Mouse (Mus musculus) lung, embryonic 14.5 days (tissue): ENCODE data around the gene Defb25. TPM values are rescaled to one million over a fixed set of nuclear protein-coding genes. Genes with fewer than 3 reads are reported as not detected.

ENCODE experiments used
- ATAC-seq: fragments of 200-750 bp; cut with Nextera tagmentation; 2 replicates; pipeline ENCODE4 v1.8.0; 2017; ENCODE audit warnings: mild to moderate bottlenecking, moderate TSS enrichment, moderate library complexity; ENCODE audit not compliant: insufficient read depth
- DNase-seq: peaks from one replicate; pipeline ENCODE4 v3.0.0-alpha.2; 2015
- H3K27ac ChIP-seq: fragments of 300-500 bp; sonication (generic); 2 replicates; pipeline ENCODE4 v1.5.1; 2014; ENCODE audit warnings: low read depth, mild to moderate bottlenecking, moderate library complexity
- H3K27me3 ChIP-seq: fragments of 300-500 bp; sonication (generic); 2 replicates; pipeline ENCODE4 v1.6.1; 2014; ENCODE audit warnings: low read length, control low read depth; ENCODE audit not compliant: insufficient read depth
- H3K36me3 ChIP-seq: fragments of 300-500 bp; sonication (generic); 2 replicates; pipeline ENCODE4 v1.6.1; 2014; ENCODE audit warnings: control low read depth; ENCODE audit not compliant: insufficient read depth
- H3K4me1 ChIP-seq: fragments of 300-500 bp; sonication (generic); 2 replicates; pipeline ENCODE4 v1.6.1; 2014; ENCODE audit warnings: antibody characterized with exemption, control low read depth; ENCODE audit not compliant: insufficient read depth
- H3K4me2 ChIP-seq: fragments of 300-500 bp; sonication (generic); 2 replicates; pipeline ENCODE4 v1.6.1; 2014; ENCODE audit warnings: mild to moderate bottlenecking
- H3K4me3 ChIP-seq: fragments of 300-500 bp; sonication (generic); 2 replicates; pipeline ENCODE4 v1.5.1; 2014; ENCODE audit warnings: low read depth, low read length
- H3K9ac ChIP-seq: fragments of 300-500 bp; sonication (generic); 2 replicates; pipeline ENCODE4 v1.6.1; 2014
- H3K9me3 ChIP-seq: fragments of 300-500 bp; sonication (generic); 2 replicates; pipeline ENCODE4 v1.6.1; 2016; ENCODE audit warnings: low read depth, low read length, control low read depth
- CTCF ChIP-seq: IDR thresholded peaks from 2 replicates; pipeline ENCODE4 v1.5.1; 2016; ENCODE audit warnings: antibody characterized with exemption, low read depth
- WGBS: fragments of 180-500 bp; shearing (Covaris S2); extraction: QIAGEN DNeasy Blood & Tissue Kit; methylation state at CpG from one replicate; pipeline ENCODE4 v1.1.7; 2014; 5-methylcytosine and 5-hydroxymethylcytosine counted together
- polyA plus RNA-seq: library from polyadenylated mRNA; unstranded; fragments of >200 nt; fragmentation: Nextera tagmentation; extraction: Ambion mirVana; gene quantifications from 2 replicates; pipeline ENCODE4 v1.2.1, GENCODE M21; 2014

Defb25 gene
- polyA plus RNA-seq, 1 experiment from 2014 or later: 0.86 TPM

DNA sequence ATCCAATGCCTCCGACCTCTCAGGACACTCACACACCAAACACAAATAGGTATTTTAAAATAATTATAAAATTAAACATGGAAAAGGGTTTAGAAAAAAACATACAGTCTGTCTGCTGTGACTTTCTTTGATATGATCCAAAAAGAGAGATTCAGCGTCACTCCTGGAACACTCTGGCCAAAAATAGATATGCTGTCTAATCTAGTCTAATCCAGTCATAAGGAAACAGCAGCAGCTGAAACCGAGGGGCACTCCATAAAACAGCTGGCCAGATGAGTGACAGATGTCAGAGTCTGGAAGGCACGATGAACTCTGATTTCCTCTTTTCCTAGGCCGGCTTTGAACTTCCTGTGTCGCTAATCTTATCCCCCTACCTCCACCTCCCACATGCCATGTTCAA is 6.4 kb downstream of the Defb25 start:
- no peak for ATAC-seq
- Histone ChIP-seq H3K27ac (no peak overlapping the region), H3K27me3 (no peaks in the 10 kb centered on the region), H3K36me3 (no peaks in the 10 kb centered on the region), H3K4me2 (no peak overlapping the region), H3K4me1 (no peaks in the 10 kb centered on the region), H3K4me3 (no peak overlapping the region), H3K9ac (no peak overlapping the region), H3K9me3 (no peaks in the 10 kb centered on the region)
- no peak for TF ChIP-seq CTCF
- WGBS: 59% methylated on average over 6 of the region's 6 CpGs
- DNase-seq: no peak

DNA sequence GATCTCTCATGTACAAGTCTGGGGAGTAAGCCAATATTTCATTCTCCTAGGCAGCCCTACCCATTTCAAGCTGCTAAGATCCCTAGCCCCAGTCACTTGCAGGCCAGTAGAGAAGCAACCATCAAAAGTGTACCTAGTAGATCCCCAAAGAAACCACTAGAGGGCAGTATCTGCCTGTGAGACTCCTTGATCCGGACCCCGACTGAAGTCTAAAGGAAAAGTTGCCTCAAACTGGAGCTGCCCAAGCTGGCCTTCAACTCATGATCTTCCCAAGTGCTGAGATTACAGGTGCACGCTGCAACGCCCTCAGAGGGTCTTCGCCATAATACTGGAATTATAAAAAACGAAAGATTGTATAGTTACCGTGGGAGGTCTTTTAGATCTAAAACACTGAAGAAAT is 7.3 kb downstream of the Defb25 start:
- H3K9me3 ChIP-seq: no peaks in the 10 kb centered on the region
- peak; percentile 75 for ATAC-seq
- H3K36me3 ChIP-seq: no peaks in the 10 kb centered on the region
- H3K4me2 ChIP-seq: no peak overlapping the region
- peak; percentile 94 for DNase-seq
- no peak overlapping the region for H3K9ac ChIP-seq
- no peak overlapping the region for H3K27ac ChIP-seq
- H3K27me3 ChIP-seq: no peaks in the 10 kb centered on the region
- peak; percentile 91 for TF ChIP-seq CTCF
- H3K4me1 ChIP-seq: no peaks in the 10 kb centered on the region
- no peak overlapping the region for H3K4me3 ChIP-seq
- 9% methylated on average over 7 of the region's 7 CpGs for WGBS

DNA sequence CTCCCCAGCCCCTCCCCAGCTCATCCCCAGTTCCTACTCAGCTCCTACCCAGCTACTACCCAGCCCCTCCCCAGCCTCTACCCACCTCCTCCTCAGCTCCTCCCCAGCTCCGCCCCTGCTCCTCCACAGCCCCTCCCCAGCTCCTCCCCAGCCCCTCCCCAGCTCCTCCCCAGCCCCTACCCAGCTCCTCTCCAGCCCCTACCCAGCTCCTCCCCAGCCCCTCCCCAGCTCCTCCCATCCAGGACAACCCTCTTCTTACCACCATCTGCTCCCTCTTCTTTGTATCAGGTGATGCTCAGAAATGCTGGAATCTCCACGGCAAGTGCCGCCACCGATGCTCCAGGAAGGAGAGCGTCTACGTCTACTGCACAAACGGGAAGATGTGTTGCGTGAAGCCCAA is 10.7 kb downstream of the Defb25 start:
- Histone ChIP-seq H3K27ac (no peak overlapping the region), H3K4me1 (no peaks in the 10 kb centered on the region), H3K9me3 (no peaks in the 10 kb centered on the region), H3K27me3 (no peaks in the 10 kb centered on the region), H3K9ac (no peak overlapping the region), H3K36me3 (no peaks in the 10 kb centered on the region), H3K4me3 (no peak overlapping the region), H3K4me2 (no peak overlapping the region)
- DNase-seq: no peak
- ATAC-seq: peak; percentile 32; the same call in 1 of the 2 replicates
- TF ChIP-seq CTCF: no peak
- 28% methylated on average over 8 of the region's 8 CpGs for WGBS

DNA sequence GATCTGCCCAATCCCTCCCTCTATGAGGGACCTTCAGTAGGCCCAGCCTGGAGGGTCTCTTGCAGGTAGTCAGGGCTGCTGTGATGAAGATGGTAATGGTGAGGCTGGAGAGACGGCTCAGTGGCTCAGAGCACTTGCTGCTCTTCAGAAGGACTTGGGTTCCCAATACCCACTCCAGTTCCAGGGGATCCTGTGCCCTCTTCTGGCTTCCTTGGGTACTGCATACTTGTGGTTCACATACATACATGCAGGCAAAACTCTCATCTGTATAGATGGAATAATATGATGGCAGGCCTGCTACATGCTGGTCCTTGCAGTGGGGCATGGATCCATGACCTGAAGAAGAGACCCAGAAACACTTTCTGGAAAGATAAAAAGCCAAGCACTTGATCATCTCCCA is 14.1 kb downstream of the Defb25 start:
- H3K9ac ChIP-seq: no peak overlapping the region
- H3K27me3 ChIP-seq: no peaks in the 10 kb centered on the region
- 0 out of 2 replicates have a peak, but pooled peaks have one; percentile 4 for TF ChIP-seq CTCF
- no peaks in the 10 kb centered on the region for H3K36me3 ChIP-seq
- H3K4me2 ChIP-seq: no peak overlapping the region
- no peak overlapping the region for H3K27ac ChIP-seq
- no peak overlapping the region for H3K4me3 ChIP-seq
- WGBS: 80% methylated on average over 1 of the region's 1 CpGs
- ATAC-seq: no peak
- no peaks in the 10 kb centered on the region for H3K4me1 ChIP-seq
- no peak for DNase-seq
- no peaks in the 10 kb centered on the region for H3K9me3 ChIP-seq

DNA sequence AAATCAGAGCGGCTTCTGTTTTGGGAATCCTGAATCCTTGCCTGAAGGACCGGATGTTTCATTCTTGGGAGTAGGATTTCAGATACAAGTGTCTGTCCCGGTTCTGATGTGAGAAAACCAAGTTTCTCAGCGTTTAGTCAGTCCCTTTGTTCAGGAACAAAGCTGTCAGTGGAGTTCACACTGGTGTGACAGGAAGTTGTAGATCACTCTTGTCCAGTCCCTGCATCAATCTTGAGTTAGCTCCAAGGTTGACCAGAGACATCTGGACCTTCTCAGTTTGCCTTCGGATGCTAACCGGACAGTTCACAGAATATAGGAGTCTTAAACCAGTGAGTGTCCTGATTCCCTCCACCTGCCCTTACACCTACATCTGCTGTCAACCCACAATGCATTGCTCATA is 15.1 kb downstream of the Defb25 start:
- Histone ChIP-seq H3K9ac (no peak overlapping the region), H3K4me1 (no peaks in the 10 kb centered on the region), H3K9me3 (no peaks in the 10 kb centered on the region), H3K27me3 (no peaks in the 10 kb centered on the region), H3K4me3 (no peak overlapping the region), H3K27ac (no peak overlapping the region), H3K4me2 (no peak overlapping the region), H3K36me3 (no peaks in the 10 kb centered on the region)
- DNase-seq (no peak), ATAC-seq (no peak)
- 30% methylated on average over 6 of the region's 6 CpGs for WGBS
- no peak for TF ChIP-seq CTCF

DNA sequence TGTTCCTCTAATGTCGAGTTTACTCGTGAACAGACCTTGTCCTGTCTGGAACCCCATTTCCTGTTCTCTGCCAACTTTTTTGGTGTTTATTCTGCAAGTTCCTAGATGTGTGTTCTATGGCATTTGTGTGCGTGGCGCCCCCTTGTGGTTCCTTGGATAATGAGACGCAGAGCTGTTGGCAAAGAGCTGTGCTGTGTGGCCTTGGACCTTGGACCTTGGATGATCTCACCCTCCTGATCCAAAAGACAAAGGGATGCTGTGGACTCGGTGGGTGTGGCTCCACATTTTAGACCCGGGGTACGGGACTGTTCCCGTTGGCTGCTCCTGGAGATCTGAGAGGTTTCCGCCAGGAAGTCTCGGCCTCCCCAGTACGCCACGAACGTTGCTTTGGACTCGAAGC is 18.8 kb downstream of the Defb25 start, which contains the start of gene Defb36:
TSS of gene Defb36 (plus strand) at position 271 of the 400 bp plus-strand sequence.
- no peaks in the 10 kb centered on the region for H3K27me3 ChIP-seq
- no peak within 1 kb of the TSS for H3K9ac ChIP-seq
- DNase-seq (peak; percentile 48), ATAC-seq (no peak)
- 79% methylated on average over 15 of the region's 15 CpGs for WGBS
- H3K36me3 ChIP-seq: no peaks in the 10 kb centered on the region
- no peak within 1 kb of the TSS for H3K27ac ChIP-seq
- TF ChIP-seq CTCF: peak; percentile 49
- H3K4me2 ChIP-seq: no peak within 1 kb of the TSS
- H3K4me1 ChIP-seq: no peaks in the 10 kb centered on the region
- H3K4me3 ChIP-seq: no peak within 1 kb of the TSS
- no peaks in the 10 kb centered on the region for H3K9me3 ChIP-seq

DNA sequence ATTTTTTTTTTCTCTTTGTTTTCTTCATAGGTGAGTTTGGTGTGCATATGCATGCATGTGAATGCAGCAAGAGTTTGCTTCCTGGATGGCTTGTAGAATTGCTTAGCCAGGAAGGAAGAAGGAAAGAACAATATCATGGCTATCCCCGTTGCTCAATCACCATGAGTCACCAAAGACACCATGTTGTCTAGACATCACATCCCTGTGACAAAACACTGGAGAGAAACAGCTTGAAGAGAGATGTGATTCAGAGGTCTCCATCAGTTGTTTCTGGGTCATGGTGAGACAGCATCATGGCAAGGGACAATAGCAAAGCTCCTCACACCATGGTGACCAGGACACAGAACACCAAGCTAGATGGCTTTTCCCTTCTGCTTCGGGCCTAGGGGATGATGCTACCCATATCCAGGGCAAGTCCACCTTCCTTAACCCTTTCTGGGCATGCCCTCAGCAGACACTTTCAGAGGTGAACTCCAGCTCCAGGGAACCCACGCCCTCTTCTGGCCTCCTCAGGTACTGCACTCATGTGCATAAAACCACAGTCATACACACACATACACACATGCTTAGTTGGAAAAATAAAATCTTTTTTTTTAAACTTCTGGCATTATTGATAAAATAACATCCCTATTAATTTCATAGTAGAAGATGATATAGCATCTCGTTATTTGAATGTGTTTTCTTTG is 21.4 kb downstream of the Defb25 start:
- peak; percentile 53 for TF ChIP-seq CTCF
- WGBS: 67% methylated on average over 4 of the region's 4 CpGs

More for the DNA sequence above, 21.4 kb downstream of the Defb25 start:
- Histone ChIP-seq H3K27me3 (no peaks in the 10 kb centered on the region), H3K9me3 (no peaks in the 10 kb centered on the region), H3K9ac (no peak overlapping the region), H3K36me3 (no peaks in the 10 kb centered on the region), H3K4me1 (no peaks in the 10 kb centered on the region), H3K4me2 (no peak overlapping the region), H3K27ac (no peak overlapping the region), H3K4me3 (no peak overlapping the region)
- ATAC-seq (no peak), DNase-seq (no peak)
